Mouse (Mus musculus) cerebellum, adult 2 months (tissue): ENCODE measurements around the gene Dolpp1. TPM values are rescaled to one million over a fixed set of nuclear protein-coding genes. Genes with fewer than 3 reads are reported as not detected.
A peak's percentile ranks its signal among the peaks of the same experiment; 100 is the strongest.

Experiments used
- DNase-seq, 2 experiments: peaks; one replicate each; pipeline ENCODE4 v3.0.0; 2021
- H3K27ac ChIP-seq: fragments of 200-500 bp; 2 replicates; pipeline ENCODE4 v1.5.1; 2012; ENCODE audit warnings: low read length, control low read depth, inconsistent platforms; ENCODE audit not compliant: insufficient read depth
- H3K27me3 ChIP-seq: fragments of 200-500 bp; 2 replicates; pipeline ENCODE4 v1.6.1; 2012; ENCODE audit warnings: inconsistent platforms, mild to moderate bottlenecking, low read length, moderate library complexity; ENCODE audit not compliant: control insufficient read depth, insufficient read depth
- H3K4me1 ChIP-seq: fragments of 200-500 bp; 2 replicates; pipeline ENCODE4 v1.6.1; 2011; ENCODE audit warnings: low read length; ENCODE audit not compliant: control insufficient read depth, insufficient read depth
- H3K4me3 ChIP-seq: fragments of 200-500 bp; replicated peaks from 2 replicates; pipeline ENCODE3; 2011; ENCODE audit warnings: mild to moderate bottlenecking, low read depth, low read length, control low read depth; ENCODE audit not compliant: insufficient read depth
- CTCF ChIP-seq: fragments of 200-500 bp; IDR thresholded peaks from 2 replicates; pipeline ENCODE4 v1.5.1; 2011; ENCODE audit warnings: low read depth, mild to moderate bottlenecking, control low read depth, low read length, moderate library complexity, borderline replicate concordance; ENCODE audit not compliant: insufficient read depth
- POLR2A ChIP-seq: fragments of 200-500 bp; IDR thresholded peaks from 2 replicates; pipeline ENCODE4 v1.6.1; 2011; ENCODE audit warnings: low read length, control low read depth, borderline replicate concordance; ENCODE audit not compliant: insufficient read depth
- WGBS: fragments of 180-500 bp; shearing (Covaris S2); methylation state at CpG from one replicate; pipeline ENCODE4 v1.1.7; 2018; 5-methylcytosine and 5-hydroxymethylcytosine counted together
- polyA plus RNA-seq: library from polyadenylated mRNA; depleted of rRNA; stranded (reverse); fragments of >200 nt; gene quantifications from 2 replicates; pipeline ENCODE4 v1.2.3, GENCODE M21; 2012

Gene Dolpp1
- polyA plus RNA-seq, 1 experiment, result 55.9 TPM

GRCm38 (mm10) chr2:30365281-30366069, 26.6 kb upstream of the Dolpp1 start:
- Histone ChIP-seq H3K27ac (no peak overlapping the region), H3K4me1 (peaks cover 16% of the 10 kb centered on the region), H3K4me3 (peak overlapping the region; percentile 78), H3K27me3 (no peaks in the 10 kb centered on the region)
- WGBS, result 69% methylated on average over 2 of the region's 2 CpGs
- no peak for DNase-seq
- no peak for TF ChIP-seq POLR2A
- no peak for TF ChIP-seq CTCF

- Histone ChIP-seq H3K4me3 (no peak overlapping the region), H3K27me3 (no peaks in the 10 kb centered on the region), H3K27ac (no peak overlapping the region; the same call in 1 of the 2 replicates), H3K4me1 (peaks cover 16% of the 10 kb centered on the region)
- DNase-seq, result no peak
- TF ChIP-seq POLR2A, result no peak
- TF ChIP-seq CTCF, result no peak
- 6% methylated on average over 5 of the region's 5 CpGs for WGBS
Observed at GRCm38 (mm10) chr2:30366203-30366602, 25.9 kb upstream of the Dolpp1 start.

- DNase-seq, result no peak
- 97% methylated on average over 8 of the region's 8 CpGs for WGBS
- H3K4me1 ChIP-seq, result peaks cover 3% of the 10 kb centered on the region
- H3K4me3 ChIP-seq, result no peak overlapping the region
- H3K27me3 ChIP-seq, result no peaks in the 10 kb centered on the region
- no peak for TF ChIP-seq CTCF
- no peak overlapping the region for H3K27ac ChIP-seq
Observed at GRCm38 (mm10) chr2:30371544-30371943, 20.5 kb upstream of the Dolpp1 start.

GRCm38 (mm10) chr2:30372726-30373125, 19.3 kb upstream of the Dolpp1 start:
- H3K27ac ChIP-seq, result no peak overlapping the region
- no peak overlapping the region for H3K4me3 ChIP-seq
- no peaks in the 10 kb centered on the region for H3K4me1 ChIP-seq
- 97% methylated on average over 5 of the region's 5 CpGs for WGBS
- TF ChIP-seq CTCF (no peak), POLR2A (no peak)
- no peaks in the 10 kb centered on the region for H3K27me3 ChIP-seq
- no peak for DNase-seq

- TF ChIP-seq CTCF, result no peak
- TF ChIP-seq POLR2A, result no peak
- Histone ChIP-seq H3K27me3 (no peaks in the 10 kb centered on the region), H3K4me3 (no peak overlapping the region), H3K27ac (no peak overlapping the region), H3K4me1 (no peaks in the 10 kb centered on the region)
- DNase-seq, result no peak
- 90% methylated on average over 10 of the region's 10 CpGs for WGBS
Observed at GRCm38 (mm10) chr2:30375893-30376292, 16.2 kb upstream of the Dolpp1 start.

- 63% methylated on average over 5 of the region's 5 CpGs for WGBS
- H3K4me3 ChIP-seq, result no peak overlapping the region
- DNase-seq, result no peak
- no peak overlapping the region for H3K27ac ChIP-seq
- H3K27me3 ChIP-seq, result no peaks in the 10 kb centered on the region
- TF ChIP-seq POLR2A (no peak), CTCF (no peak)
- H3K4me1 ChIP-seq, result no peaks in the 10 kb centered on the region
Observed at GRCm38 (mm10) chr2:30377721-30378120, 14.3 kb upstream of the Dolpp1 start.

- no peak for TF ChIP-seq POLR2A
- TF ChIP-seq CTCF, result no peak
- WGBS, result 74% methylated on average over 7 of the region's 7 CpGs
- Histone ChIP-seq H3K4me1 (no peaks in the 10 kb centered on the region), H3K27me3 (no peaks in the 10 kb centered on the region), H3K4me3 (no peak overlapping the region), H3K27ac (no peak overlapping the region)
- no peak for DNase-seq
Observed at GRCm38 (mm10) chr2:30379307-30379706, 12.7 kb upstream of the Dolpp1 start.

- Histone ChIP-seq H3K4me3 (no peak overlapping the region), H3K27ac (no peak overlapping the region), H3K4me1 (no peaks in the 10 kb centered on the region), H3K27me3 (no peaks in the 10 kb centered on the region)
- no peak for DNase-seq
- TF ChIP-seq CTCF (no peak), POLR2A (no peak)
- WGBS, result 80% methylated on average over 10 of the region's 10 CpGs
Observed at GRCm38 (mm10) chr2:30380564-30381376, 11.3 kb upstream of the Dolpp1 start.
